Mouse (Mus musculus) heart, adult 11 months (tissue): ENCODE results near the gene Stxbp2.
A peak's percentile ranks its signal among the peaks of the same experiment; 100 is the strongest.
"Not testable (repeated sequence)": the region's sequence is repeated elsewhere in the genome, so short reads cannot be mapped to it uniquely, and the experiment has no call there.

ENCODE experiments used
- DNase-seq: peaks from one replicate; pipeline ENCODE4 v3.0.0; 2022

Stxbp2 gene

DNA sequence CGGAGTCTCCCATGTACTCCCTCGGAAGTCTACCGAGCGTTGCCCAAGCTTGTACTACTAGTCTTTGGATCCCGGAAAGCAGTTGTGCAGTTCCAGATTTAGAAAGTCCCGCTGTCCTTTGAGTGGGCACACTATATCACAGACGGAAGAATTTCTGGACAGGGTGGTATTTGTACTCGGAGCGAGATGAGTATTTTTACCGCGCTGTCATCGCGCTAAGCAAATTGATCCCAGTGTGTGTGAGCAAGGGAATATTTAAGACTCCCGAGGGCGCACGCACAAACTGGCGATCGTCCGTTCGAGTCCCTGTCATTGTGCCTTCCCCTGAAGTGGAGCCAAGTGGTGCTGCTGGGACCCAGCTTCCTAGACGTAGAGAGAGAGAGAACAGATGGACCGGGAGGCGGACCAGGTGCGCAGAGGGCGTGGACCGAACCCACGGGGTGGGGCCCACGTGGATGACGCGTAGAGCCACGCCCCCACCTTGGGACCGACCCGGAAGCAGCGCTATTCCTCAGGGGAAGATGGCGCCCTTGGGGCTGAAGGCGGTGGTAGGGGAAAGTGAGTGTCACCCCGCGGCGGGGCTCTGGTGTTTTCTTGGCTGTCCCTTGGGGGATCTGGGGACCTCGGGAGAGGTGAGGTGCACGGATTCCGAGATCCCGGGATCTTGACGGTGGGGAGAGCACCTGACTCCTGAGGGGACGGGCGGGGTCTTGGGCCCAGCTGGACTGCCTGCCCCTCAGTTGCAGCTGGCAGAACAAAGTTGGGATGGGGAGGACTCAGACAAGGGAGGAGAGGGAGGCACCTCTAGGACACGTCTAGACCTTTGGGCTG lies at the start of gene Stxbp2:
TSS of gene Stxbp2 (plus strand) at position 309 of the 831 bp plus-strand sequence.
- peak; percentile 94 for DNase-seq

DNA sequence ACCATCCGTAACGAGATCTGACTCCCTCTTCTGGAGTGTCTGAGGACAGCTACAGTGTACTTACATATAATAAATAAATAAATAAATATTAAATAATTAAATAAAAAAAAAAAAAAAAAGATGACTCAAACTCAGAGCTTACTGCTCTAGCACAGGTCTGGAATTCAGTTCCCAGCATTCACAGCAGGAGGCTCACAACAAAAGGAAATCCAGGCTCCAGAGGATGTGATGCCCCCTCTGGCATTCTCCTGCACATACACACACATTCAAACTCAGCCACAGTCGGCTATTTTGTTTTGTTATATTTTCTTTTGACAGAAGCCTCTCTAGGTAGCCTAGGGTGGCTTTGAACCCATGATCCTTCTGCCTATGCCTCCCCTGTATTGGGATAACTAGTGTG lies 48.8 kb upstream of the Stxbp2 start:
- DNase-seq, result not testable (repeated sequence)

DNA sequence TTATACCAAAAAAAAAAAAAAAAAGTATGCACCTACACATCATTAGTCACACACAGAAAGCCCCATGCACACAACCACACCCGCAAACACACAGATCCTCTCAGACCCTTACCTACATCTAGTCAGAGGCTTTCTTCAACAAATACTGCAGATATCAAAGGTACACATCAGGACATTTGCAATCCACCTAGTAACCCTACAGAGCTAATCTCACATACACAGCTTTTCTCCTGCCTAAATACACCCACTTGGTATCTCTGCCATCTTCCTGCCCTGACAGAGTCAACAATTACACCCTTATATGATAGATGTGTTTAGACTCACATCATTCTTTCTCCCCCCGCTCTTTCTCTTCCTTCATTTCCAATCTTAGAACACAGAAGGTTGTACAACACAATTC lies 44.3 kb upstream of the Stxbp2 start:
- DNase-seq, result no peak

DNA sequence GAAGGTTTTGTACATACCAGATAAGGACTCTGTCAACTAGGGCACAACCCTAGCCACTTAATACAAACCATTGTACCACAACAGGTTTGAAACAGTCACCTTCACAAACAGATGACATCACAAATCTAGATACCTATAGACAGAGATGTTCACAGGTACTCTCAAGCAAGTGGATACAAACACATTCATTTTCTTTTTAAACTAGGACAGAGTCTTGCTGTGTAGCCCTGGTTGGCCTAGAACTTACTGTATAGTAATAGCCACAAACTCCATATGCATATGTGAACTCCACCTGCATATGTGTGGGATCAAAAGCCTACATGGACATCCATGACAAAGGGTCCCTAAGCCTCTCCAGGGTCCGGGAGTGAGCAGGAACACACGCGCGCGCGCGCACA lies 43.8 kb upstream of the Stxbp2 start, which contains the start of gene Camsap3:
TSS of gene Camsap3 (plus strand) at position 301 of the 398 bp plus-strand sequence.
- DNase-seq, result no peak

DNA sequence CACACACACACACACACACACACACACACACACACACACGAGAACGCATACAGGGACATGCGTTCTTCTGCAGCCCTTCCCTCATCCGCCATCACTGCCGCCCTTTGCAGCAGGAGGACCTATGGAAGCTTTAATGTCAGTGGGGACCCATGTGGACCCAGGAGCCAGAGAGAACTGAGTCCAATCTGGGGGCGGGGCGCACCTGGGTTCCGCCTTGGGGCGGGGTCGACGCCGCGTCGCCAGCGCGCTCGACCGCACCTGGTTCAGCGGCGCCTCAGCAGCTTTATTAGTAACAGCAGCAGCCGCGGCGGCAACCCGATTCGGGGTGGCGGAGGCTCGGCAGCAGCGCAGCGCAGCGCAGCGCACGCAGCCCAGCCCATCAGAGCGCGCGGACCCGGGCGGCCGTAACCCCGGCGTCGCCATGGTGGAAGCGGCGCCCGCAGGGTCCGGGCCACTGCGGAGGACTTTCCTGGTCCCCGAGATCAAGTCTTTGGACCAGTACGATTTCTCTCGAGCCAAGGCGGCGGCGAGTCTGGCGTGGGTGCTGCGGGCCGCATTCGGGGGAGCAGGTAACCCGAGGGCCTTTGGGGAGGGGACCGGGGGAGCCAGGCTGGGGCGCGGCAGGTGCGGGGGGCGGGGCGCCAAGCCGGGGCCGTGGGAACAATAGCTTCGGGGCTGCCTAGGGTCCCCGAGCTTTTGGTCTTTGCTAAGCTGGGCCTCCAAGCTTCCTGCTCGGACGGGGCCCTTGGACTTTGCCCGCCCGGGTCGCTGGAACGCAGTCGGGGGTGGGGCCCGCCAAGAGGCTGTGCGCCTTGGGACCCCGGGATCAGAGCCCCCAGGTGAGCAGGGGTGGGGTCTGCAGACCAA lies 43.1 kb upstream of the Stxbp2 start:
- DNase-seq, result peak; percentile 85

DNA sequence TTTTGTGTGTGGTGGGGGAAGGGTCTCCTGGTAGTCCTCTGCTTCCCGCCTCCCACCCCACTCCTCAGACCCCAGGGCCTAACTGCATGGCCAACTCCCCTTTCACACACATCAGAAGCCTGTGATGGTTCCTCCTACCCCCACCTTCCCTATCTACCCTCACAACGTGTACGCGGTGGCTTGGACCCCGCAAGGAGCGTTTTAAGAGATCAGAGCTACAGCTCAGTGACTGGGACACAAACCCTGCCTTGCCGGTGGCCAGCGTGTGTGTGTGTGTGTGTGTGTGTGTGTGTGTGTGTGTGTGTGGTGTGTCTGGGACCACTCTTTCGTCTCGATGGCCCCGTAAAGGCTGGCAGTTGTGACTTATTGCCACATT lies 42.5 kb upstream of the Stxbp2 start:
- no peak for DNase-seq

DNA sequence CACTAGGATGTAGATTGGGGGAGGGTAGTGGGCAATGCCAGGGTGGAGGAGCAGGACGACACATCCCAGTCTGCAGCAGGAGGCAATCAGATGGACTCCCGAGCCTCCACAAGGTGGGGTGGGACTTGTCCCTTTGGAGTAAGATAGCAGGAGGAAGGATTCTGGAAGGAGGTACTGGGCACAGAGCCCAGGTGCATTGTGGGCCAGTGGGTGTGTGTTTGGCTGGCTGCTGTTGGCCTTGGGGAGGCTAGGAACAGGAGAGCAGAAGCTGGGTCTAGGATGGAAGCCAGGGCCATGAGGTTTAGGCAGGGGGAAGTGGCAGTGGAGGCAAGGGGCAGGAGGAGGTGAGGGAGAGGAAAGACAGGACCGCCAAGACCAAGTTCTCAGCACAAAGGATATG lies 37.3 kb upstream of the Stxbp2 start:
- DNase-seq, result peak; percentile 87

DNA sequence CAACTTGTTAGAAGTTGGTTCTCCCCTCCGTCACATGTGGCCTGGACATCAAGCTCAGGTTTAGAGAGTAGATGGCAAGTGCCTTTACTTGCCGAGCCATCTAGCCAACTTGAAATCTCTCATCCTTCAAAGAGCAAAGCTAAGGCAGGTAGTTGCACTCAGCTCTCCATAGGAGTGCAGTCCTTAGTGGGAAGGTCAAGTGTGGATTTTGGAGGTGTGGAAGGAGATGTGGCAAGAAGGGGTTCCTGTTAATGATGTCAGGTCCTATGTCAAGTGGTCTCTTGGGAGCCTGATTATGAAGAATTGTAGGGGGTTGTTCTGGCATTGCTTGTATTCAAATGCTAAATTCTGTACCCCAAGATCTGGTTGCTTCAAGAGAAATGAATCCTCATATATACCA lies 36.3 kb upstream of the Stxbp2 start:
- no peak for DNase-seq

DNA sequence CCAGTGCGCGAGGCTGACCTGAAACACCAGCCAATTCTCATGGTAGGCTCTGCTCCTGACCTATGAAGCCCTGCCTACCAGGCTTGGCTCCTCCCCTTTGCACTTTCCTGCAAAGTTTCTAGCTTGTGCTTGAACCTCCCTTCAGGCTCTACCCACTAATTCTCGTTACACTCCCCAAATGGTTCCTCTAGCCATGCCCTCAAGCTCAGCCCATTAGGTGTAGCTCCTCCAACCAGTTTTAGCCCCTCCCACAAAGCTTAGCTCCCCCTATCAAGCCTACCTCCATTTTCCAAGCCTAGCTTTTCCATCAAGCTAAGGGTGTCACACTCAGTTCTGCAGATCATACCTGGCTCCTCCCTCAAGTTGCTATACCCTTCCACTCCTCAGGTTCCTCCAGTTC lies 32.7 kb upstream of the Stxbp2 start:
- no peak for DNase-seq

DNA sequence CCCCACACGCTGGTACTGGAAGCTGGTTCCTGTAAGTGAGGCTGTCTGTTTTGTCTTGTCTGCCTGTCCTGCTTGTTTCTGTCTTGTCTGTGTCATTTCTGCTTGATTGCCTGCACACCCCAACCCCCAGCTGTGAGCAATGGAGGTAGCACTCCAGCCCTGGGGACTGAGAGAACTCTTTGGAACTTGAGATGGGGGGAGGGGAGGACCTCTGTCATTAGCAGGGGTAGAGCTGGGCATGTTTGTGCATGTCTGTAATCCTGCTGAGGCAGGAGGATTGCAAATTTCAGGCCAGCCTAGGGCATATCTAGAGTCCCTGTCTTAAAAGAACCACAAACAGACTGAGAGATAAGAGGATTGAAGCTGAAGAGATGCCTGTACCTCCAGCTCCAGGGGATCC lies 31.5 kb upstream of the Stxbp2 start:
- DNase-seq, result no peak

DNA sequence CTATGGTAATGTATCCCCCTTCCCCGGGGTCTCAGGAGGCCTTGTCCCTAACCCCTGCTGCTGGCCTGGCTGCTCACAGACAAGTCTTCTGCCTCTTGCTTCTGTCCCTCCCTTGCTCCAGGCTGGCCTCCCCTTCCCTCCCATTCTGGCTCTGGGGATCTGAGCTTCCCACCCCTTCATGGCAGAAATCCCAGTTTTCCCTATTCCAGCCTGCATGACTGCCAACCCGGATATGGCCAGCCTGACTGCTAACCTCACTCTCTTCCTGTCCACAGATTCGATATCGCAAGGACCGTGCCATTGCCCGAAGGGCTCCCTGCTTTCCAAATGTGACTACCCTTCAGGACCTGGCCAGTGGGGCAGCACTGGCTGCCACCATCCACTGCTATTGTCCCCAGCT lies 30.4 kb upstream of the Stxbp2 start:
- peak; percentile 98 for DNase-seq

DNA sequence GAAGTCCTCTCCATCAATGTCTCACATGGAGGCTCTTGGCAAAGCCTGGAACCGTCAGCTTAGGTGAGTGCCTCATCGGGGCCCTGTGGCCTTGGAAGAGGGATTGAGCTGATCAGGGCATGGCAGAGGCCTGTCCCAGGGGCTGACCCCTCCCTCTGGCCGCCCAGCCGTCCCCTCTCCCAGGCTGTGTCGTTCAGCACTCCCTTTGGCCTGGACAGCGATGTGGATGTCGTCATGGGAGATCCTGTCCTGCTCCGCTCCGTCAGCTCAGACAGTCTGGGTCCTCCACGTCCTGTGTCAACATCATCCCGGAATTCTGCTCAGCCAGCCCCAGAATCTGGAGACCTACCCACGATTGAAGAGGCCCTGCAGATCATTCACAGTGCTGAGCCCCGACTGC lies 27.3 kb upstream of the Stxbp2 start:
- no peak for DNase-seq

DNA sequence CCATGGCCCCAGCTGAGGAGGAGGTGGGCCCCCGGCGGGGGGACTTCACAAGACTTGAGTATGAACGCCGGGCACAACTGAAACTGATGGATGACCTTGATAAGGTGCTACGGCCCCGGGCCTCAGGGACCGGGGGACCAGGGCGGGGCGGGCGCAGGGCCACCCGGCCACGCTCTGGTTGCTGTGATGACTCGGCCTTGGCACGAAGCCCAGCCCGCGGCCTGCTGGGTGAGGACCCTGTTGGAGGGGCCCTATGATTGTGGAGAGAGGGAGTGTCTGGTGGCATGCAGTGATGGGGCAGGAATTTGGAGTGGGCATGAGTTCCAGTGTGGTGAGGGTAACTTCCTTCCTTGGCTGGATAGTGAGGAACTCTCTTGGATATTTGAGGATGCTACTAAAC lies 24.2 kb upstream of the Stxbp2 start:
- DNase-seq, result peak; percentile 90

DNA sequence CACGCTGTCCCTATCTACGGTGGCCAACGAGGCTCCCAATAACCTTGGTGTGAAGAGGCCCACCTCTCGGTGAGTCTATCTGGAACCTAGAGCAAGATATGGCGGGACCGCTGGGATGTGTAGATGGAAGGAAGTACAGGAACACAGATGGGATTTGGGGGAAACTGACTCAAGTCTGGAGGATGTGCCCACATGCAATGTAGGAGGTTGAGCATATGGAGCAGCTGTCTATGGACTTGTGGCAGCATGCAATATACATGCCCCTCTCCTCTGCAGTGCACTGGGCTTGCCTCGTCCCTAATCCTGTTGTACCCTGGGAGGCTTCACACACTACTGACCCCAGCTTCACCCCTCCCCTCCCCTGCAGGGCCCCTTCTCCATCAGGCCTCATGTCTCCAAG lies 22.9 kb upstream of the Stxbp2 start:
- DNase-seq, result no peak

DNA sequence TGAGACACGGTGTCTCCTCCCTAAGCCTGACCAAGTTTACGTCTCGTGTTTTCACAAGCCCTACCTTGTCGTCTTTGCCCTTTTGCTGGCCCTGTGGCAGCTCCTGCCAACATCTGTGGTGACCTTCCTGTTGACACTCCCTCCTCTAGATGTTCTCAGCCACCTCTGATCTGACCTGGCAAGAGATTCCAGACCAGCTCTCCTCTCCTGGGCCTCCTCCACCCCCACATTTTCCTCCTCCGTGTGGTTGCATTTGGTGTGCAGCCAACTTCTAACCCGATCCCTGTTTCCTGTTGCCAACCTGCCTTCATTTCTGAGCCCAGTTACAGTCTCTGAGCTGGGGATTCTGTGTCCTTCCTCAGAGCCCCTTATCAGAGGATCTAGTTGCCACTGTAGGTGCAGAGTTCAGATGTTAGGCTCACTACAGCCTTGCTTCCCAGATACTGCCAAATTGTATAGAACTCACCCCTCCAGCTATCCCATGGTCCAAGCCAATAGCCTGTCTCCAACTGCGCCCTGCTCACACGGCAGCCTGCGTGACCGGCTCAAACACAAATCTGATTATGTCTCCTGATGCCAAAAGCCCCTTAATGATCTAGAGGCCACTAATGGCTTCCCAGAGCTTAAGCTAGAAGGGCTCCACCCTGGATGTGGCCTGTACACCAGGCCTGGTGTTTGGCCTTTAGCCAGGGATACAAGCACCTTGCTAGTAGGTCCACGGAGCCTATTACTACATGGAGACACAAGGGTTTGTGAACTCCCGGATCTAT lies 21.5 kb upstream of the Stxbp2 start:
- DNase-seq, result peak; percentile 94

DNA sequence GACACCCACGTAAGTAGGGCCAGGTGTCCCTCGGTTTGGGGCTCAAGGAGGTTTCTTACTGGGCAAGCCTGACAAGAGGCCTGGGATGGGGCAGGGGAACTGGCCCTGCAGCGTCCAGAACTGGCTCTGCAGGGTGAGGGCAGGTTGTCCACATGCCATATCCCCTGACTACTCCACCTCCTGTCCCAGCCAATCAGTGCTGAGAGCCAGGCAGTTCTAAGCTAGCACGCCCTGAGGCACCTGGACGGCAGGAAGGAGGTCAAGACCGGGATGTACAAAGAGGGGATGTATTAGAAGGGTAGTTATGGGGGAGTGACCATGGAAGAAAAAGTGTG lies 21.0 kb upstream of the Stxbp2 start:
- no peak for DNase-seq

DNA sequence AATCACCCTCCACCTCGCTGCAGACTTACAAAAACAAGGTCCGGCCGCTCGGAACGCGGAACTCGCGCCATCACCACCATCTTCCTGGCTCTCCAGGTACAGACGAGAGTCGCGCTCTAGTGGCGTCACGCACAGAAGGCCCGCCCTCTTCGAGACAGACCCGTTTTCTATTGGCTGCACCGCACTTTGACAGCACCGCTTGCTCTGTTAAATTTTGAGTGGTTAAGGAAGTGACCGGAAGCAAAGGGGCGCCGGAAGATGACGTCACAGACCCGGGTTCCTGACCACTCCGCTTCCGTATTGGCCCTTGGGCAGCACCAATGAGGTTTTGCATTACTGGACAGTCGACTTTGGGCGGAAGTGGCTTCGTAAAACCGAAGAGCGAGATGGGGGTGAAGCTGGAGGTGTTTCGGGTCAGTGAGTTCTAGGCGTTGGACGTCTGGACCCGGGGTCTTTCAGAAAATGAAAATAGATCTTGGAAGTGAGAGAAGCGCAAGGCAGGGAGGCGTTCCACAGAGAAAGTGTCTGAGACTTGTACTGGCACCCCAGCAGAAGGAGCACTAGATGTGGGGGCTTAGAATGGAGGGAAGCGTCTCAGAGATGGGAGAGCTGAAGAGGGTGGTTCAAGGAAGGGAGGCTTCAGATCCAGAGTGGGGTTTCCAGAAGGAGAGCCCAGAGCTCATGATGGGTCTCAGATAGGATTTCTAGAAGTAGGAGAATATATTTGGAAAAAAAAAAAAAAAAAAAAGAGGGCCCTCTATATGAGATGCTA lies 9.4 kb upstream of the Stxbp2 start, which contains the start of the genes Xab2 and Pet100:
TSS of gene Xab2 (minus strand) at position 118 of the 772 bp plus-strand sequence.
TSS of gene Pet100 (plus strand) at position 350 of the 772 bp plus-strand sequence.
- peak; percentile 100 for DNase-seq

DNA sequence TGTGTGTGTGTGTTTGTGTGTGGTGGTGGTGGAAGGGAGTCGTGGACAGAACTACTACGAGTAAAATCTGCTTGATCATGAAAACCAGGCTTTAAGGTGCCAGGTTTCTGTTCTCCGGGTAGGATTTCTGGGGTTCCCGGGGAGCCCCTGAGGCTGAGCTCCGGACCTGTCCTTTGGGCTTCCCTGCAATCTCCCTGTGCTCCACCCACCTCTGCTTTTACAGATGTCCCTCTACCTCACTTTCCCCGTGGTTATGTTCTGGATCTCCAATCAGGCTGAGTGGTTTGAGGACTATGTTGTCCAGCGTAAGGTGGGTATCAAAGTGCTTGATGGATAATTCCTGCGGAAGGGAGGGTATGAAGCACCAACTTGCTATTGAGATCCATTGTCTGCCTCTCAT lies 8.6 kb upstream of the Stxbp2 start:
- no peak for DNase-seq

DNA sequence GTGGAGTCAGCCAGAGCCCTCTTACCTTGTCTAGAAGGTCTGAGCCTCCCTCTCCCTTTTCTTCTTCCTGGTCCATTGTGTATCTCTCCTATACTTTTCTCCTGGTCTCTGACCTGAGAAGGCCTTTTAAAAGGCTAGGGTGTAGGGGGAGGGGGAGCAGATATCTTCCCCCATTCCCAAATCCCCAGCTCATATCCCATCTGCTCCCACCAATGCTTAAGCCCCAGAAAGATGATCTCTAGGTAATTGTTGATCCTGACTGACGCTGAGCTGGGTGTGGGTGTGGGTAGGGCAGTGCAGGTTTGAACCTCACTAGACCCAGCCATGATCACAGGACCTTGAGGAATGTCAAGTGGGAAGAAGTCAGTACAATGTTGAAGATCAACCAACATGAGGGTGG lies 5.3 kb upstream of the Stxbp2 start, which contains the start of gene Pcp2:
TSS of gene Pcp2 (minus strand) at position 101 of the 400 bp plus-strand sequence.
- DNase-seq, result no peak

DNA sequence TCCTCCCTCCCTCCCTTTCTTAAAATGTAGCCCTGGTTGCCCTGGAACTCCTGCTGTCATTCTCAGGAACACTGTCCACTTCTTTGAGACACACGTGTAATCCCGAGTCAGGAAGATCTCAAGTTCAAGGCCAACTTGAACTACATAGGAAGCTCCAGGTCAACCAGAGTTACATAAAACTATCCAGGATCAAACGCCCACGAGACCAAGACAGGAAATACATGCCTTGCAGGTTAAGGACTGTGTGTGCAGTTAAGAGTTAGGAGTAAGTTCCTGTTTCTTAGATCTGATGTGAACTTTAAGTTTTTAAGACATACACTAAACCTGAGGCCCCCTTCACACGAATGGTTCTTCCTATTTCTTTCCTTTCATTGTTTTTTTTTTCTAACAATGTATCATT lies 3.8 kb upstream of the Stxbp2 start:
- DNase-seq, result no peak

DNA sequence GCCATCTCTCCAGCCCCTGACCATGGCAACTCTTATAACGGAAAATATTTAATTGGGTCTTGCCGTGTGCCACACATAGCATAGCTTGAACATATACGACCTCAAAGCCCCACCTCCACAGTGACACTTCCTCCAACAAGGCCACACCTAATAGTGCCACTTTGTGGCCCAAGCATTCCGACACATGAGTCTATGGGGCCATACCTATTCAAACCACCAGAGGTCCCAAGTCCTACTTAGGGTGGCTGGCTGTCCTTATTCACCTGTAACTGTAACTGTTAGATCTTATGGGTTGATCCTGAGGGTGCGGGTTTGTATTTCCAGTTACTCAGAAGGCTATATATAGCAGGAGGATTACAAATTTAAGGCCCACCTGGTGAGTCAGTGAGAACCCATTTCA lies 2.7 kb upstream of the Stxbp2 start:
- DNase-seq, result no peak

DNA sequence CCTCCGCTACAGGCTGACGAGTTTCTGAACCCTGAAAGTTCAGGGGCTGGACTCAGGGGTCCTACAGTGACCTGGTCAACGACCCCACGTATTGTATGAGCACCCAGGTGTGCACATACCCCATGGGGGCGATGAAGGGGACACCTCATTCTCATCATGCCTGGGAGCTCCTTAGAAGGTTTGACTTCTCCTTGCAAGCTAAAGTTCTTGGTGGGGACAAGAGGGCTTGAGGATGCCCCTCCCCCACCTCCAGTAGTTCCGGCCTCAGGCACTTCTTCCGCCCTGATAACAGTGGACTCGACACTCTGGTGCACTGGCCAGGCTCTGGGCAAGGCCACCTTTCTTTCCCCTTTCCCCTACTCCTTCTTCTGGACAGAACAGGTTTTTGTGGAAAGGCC lies 722 bp downstream of the Stxbp2 start:
- DNase-seq, result peak; percentile 88
